Mouse (Mus musculus) inflammation-experienced regulatory T-cells (primary cell): ENCODE results near the gene Sel1l3. TPM values are rescaled to one million over a fixed set of nuclear protein-coding genes. Genes with fewer than 3 reads are reported as not detected.

Source experiments
- polyA plus RNA-seq, 2 experiments: library from polyadenylated mRNA; unstranded; fragments of 100-300 nt; shearing (Covaris generic); gene quantifications; one replicate each; pipeline ENCODE4 v1.2.1; 2017

Sel1l3 gene
- under 1 TPM; 0.14 to 0.51 TPM for polyA plus RNA-seq

GRCm38 (mm10) chr5:53213711-53214352 lies at the start of gene Sel1l3:
Gene Sel1l3, minus strand, starts transcription at chr5:53213927.

Other genes starting within 250 kb of the Sel1l3 start
- gene Slc34a2, start 175.8 kb downstream of the Sel1l3 start, polyA plus RNA-seq, result under 1 TPM; 0.27 to 0.72 TPM
- 10 to 100 TPM; 69.7 to 84.9 TPM for gene Smim20, start 53.2 kb upstream of the Sel1l3 start, polyA plus RNA-seq